Mouse (Mus musculus) kidney, embryonic 14.5 days (tissue): ENCODE results near the gene Ptrhd1. TPM values are rescaled to one million over a fixed set of nuclear protein-coding genes. Genes with fewer than 3 reads are reported as not detected.
A peak's percentile ranks its signal among the peaks of the same experiment; 100 is the strongest.
"Not testable (repeated sequence)": the region's sequence is repeated elsewhere in the genome, so short reads cannot be mapped to it uniquely, and the experiment has no call there.

ENCODE experiments used
- ATAC-seq: fragments of 200-750 bp; cut with Nextera tagmentation; 2 replicates; pipeline ENCODE4 v1.8.0; 2017; ENCODE audit warnings: moderate number of reproducible peaks, mild to moderate bottlenecking, moderate TSS enrichment, moderate library complexity; ENCODE audit not compliant: low FRiP score, low TSS enrichment
- H3K27ac ChIP-seq: fragments of 300-500 bp; sonication (generic); 2 replicates; pipeline ENCODE4 v1.5.1; 2014; ENCODE audit warnings: low read depth, mild to moderate bottlenecking, low read length, moderate library complexity, mixed read lengths
- H3K27me3 ChIP-seq: fragments of 300-500 bp; sonication (generic); 2 replicates; pipeline ENCODE4 v1.6.1; 2014; ENCODE audit warnings: mild to moderate bottlenecking, low read length; ENCODE audit not compliant: control insufficient read depth, insufficient read depth
- H3K36me3 ChIP-seq: fragments of 300-500 bp; sonication (generic); 2 replicates; pipeline ENCODE4 v1.6.1; 2014; ENCODE audit warnings: low read length, mixed read lengths; ENCODE audit not compliant: control insufficient read depth, insufficient read depth
- H3K4me1 ChIP-seq: fragments of 300-500 bp; sonication (generic); 2 replicates; pipeline ENCODE4 v1.6.1; 2014; ENCODE audit warnings: low read length, mixed read lengths; ENCODE audit not compliant: control insufficient read depth, insufficient read depth
- H3K4me2 ChIP-seq: fragments of 300-500 bp; sonication (generic); replicated peaks from 2 replicates; pipeline ENCODE4 v1.6.1; 2014; ENCODE audit warnings: low read depth, mild to moderate bottlenecking, low read length
- H3K4me3 ChIP-seq: fragments of 300-500 bp; sonication (generic); 2 replicates; pipeline ENCODE4 v1.5.1; 2014; ENCODE audit warnings: mild to moderate bottlenecking, low read length
- H3K9ac ChIP-seq: fragments of 300-500 bp; sonication (generic); 2 replicates; pipeline ENCODE4 v1.6.1; 2014; ENCODE audit warnings: low read depth, mild to moderate bottlenecking, low read length, moderate library complexity
- H3K9me3 ChIP-seq: fragments of 300-500 bp; sonication (generic); 2 replicates; pipeline ENCODE4 v1.6.1; 2016; ENCODE audit warnings: low read length; ENCODE audit not compliant: control insufficient read depth
- WGBS: fragments of 180-500 bp; shearing (Covaris S2); extraction: QIAGEN DNeasy Blood & Tissue Kit; methylation state at CpG from one replicate; pipeline ENCODE4 v1.1.7; 2014; 5-methylcytosine and 5-hydroxymethylcytosine counted together
- polyA plus RNA-seq: library from polyadenylated mRNA; unstranded; fragments of >200 nt; fragmentation: Nextera tagmentation; extraction: Ambion mirVana; gene quantifications from 2 replicates; pipeline ENCODE4 v1.2.1, GENCODE M21; 2014

Ptrhd1 gene
- polyA plus RNA-seq, 1 experiment from 2014 or later = 8.8 TPM

DNA sequence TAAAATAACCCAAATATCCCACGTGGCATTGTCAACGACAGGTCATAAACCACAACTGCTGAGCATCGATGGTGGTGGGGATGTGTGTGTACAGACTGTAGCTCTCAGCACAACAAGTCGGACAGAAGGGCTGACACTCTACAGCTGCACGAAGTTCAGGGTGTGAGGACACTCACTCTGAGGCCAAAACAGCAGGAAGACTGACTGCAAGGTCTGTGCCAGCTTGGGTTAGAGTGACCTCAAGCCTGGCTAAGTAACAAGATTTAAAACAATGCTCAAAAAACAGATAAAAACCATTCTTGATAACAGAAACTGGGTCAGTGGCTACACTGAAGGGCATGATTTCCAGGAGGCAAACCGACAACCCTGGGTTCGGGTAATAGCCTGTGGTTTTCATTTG lies 3.7 kb upstream of the Ptrhd1 start:
- no peak for ATAC-seq
- 86% methylated on average over 7 of the region's 7 CpGs for WGBS
- peaks cover 8% of the 10 kb centered on the region for H3K4me1 ChIP-seq
- H3K9me3 ChIP-seq = no peaks in the 10 kb centered on the region
- H3K27ac ChIP-seq = no peak overlapping the region
- no peak overlapping the region for H3K9ac ChIP-seq
- H3K4me3 ChIP-seq = no peak overlapping the region
- H3K4me2 ChIP-seq = no peak overlapping the region
- no peaks in the 10 kb centered on the region for H3K27me3 ChIP-seq
- H3K36me3 ChIP-seq = peaks cover 34% of the 10 kb centered on the region; the same call in 1 of the 2 replicates

DNA sequence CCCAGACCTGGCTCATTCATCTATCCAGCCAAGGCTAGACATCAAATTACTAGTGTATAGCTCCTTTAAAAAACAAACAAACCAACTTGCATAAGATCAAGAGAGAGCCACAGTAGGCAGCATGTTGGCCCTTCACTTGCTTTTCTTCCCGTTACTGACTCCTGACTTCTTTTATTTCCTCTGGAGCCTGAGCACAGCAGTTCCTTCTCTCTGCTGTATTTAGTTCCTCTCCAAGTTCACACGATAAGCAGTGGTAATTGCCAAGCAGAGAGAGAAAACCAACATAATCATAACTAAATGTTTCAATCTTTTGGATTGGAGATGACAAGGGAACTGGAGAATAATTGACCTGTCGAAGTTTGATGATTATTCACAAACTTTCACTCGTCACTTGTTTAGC lies 1.1 kb upstream of the Ptrhd1 start:
- 51% methylated on average over 4 of the region's 4 CpGs for WGBS
- Histone ChIP-seq H3K27me3 (no peaks in the 10 kb centered on the region), H3K9ac (peak overlapping the region; percentile 81; the same call in 1 of the 2 replicates), H3K4me3 (peak overlapping the region; percentile 70), H3K36me3 (peaks cover 17% of the 10 kb centered on the region; the same call in 1 of the 2 replicates), H3K4me1 (peaks cover 8% of the 10 kb centered on the region), H3K9me3 (no peaks in the 10 kb centered on the region), H3K27ac (no peak overlapping the region), H3K4me2 (peak overlapping the region; percentile 50)
- no peak for ATAC-seq

DNA sequence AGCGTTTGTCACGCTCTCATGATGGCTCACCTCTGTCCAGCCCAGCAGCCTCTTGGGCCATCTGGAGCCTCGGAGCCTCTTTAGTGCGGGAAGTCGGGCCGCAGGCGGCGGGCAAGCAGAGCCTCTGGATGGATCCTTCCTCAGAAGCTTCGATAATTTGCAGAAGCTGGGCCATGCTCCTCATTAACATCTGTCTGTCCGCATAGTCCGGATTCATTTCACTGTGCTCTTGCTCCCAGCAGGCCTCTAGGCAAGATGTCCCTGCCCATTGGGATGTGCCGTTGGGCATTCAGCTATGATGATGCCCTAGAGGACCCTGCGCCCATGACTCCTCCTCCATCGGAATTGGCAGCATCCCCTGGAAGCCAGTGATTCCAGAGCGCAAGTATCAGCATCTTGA lies 3.7 kb downstream of the Ptrhd1 start:
- H3K27ac ChIP-seq = no peak overlapping the region
- no peaks in the 10 kb centered on the region for H3K27me3 ChIP-seq
- WGBS = 95% methylated on average over 15 of the region's 15 CpGs
- no peak overlapping the region for H3K4me2 ChIP-seq
- no peaks in the 10 kb centered on the region for H3K9me3 ChIP-seq
- H3K4me1 ChIP-seq = peaks cover 4% of the 10 kb centered on the region
- ATAC-seq = no peak
- H3K4me3 ChIP-seq = no peak overlapping the region
- no peak overlapping the region for H3K9ac ChIP-seq
- H3K36me3 ChIP-seq = no peaks in the 10 kb centered on the region; the same call in 1 of the 2 replicates

DNA sequence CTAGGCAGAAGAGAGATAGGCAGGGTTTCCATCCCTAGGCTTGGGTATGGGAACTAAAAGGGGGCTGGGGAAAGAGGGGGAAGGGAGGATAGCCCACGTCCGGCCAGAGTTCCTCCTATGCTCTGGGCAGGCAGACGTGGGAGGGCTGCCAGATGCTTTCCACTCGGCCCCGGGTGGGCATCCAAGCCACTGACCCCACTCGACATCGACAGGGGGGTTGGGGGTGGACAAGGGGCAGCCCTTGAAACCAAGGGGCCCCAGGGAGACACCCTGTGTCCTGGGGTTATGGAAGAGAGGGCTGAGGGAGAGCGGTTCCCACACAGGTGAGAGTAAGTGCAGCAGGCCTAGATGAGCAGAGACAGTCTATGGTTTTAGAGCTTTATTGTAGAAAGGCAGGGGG lies 6.5 kb downstream of the Ptrhd1 start:
- not testable (repeated sequence) for ATAC-seq, H3K36me3 ChIP-seq, H3K9me3 ChIP-seq, H3K9ac ChIP-seq, H3K27me3 ChIP-seq, H3K27ac ChIP-seq, H3K4me1 ChIP-seq, H3K4me3 ChIP-seq, H3K4me2 ChIP-seq
- 46% methylated on average over 8 of the region's 8 CpGs for WGBS

DNA sequence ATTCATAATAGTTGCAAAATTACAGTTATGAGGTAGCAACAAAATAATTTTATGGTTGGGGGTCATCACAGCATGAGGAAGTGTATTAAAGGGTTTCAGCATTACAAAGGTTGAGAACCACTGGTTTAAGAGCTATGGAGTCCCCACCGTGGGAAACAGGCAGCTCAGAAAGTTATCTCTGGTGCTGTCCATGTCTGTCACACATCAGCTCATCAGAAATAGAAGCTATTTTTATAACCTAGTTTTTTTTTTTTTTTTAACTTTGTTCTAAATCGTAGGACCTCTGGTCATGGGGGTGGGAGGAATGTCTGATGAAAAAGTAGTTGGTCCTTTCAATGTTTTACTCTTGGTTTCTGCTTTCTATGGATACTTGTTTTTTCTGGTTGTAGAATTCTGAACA lies 10.0 kb downstream of the Ptrhd1 start:
- H3K27ac ChIP-seq = no peak overlapping the region
- H3K36me3 ChIP-seq = no peaks in the 10 kb centered on the region
- H3K4me3 ChIP-seq = no peak overlapping the region
- H3K4me2 ChIP-seq = no peak overlapping the region
- H3K4me1 ChIP-seq = no peaks in the 10 kb centered on the region
- 90% methylated on average over 2 of the region's 2 CpGs for WGBS
- H3K27me3 ChIP-seq = no peaks in the 10 kb centered on the region
- H3K9ac ChIP-seq = no peak overlapping the region
- H3K9me3 ChIP-seq = no peaks in the 10 kb centered on the region
- ATAC-seq = no peak

DNA sequence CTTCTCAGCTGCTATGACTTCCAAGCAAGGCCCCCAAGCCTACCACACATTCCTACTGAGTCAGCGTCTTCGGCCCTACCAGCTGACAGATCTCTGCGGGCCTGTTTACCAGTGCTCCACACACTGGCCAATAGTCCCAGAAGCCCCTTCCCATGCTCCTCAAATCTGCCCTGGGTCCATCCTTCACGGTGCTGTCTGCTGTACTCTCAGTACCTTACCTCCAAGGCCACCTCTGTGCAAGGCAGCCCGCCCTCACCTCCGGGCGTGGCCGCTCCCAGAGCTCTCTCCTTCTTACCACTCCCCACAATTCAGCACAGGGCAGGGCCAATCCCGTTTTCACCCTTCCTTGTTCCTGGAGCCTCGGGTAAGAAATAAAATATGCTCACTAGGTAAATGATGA lies 11.9 kb downstream of the Ptrhd1 start:
- H3K27ac ChIP-seq = no peak overlapping the region
- H3K27me3 ChIP-seq = no peaks in the 10 kb centered on the region
- no peak overlapping the region for H3K4me3 ChIP-seq
- H3K9ac ChIP-seq = no peak overlapping the region
- no peaks in the 10 kb centered on the region for H3K36me3 ChIP-seq
- H3K4me2 ChIP-seq = no peak overlapping the region
- H3K4me1 ChIP-seq = no peaks in the 10 kb centered on the region
- ATAC-seq = 0 out of 2 replicates have a peak, but pooled peaks have one; percentile 16
- no peaks in the 10 kb centered on the region for H3K9me3 ChIP-seq
- 85% methylated on average over 10 of the region's 10 CpGs for WGBS

DNA sequence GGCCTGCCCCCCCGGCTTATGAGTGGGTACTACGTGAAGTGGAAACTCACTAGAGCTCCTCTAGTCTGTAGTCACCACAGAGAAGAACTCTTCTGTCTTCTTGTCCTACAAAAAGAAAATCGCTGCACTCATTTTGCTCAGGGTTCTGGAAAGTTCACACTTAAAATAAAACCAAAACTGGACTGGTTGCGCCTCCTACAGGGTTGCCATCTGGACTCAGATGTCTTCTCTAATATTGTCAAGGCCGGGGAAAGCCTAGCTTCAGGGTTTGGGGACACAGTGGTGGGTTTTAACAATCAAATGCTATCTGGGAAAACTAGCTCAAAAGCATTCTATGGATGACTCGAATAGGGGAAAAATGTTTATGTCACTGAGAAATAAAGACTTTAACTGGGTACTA lies 16.0 kb downstream of the Ptrhd1 start:
- no peak for ATAC-seq
- 0 out of 2 replicates have a peak, but pooled peaks cover 4% of the 10 kb centered on the region for H3K36me3 ChIP-seq
- no peak overlapping the region for H3K27ac ChIP-seq
- H3K4me1 ChIP-seq = no peaks in the 10 kb centered on the region
- H3K27me3 ChIP-seq = no peaks in the 10 kb centered on the region
- no peak overlapping the region for H3K4me2 ChIP-seq
- no peak overlapping the region for H3K9ac ChIP-seq
- WGBS = 92% methylated on average over 6 of the region's 6 CpGs
- H3K9me3 ChIP-seq = no peaks in the 10 kb centered on the region
- H3K4me3 ChIP-seq = no peak overlapping the region

DNA sequence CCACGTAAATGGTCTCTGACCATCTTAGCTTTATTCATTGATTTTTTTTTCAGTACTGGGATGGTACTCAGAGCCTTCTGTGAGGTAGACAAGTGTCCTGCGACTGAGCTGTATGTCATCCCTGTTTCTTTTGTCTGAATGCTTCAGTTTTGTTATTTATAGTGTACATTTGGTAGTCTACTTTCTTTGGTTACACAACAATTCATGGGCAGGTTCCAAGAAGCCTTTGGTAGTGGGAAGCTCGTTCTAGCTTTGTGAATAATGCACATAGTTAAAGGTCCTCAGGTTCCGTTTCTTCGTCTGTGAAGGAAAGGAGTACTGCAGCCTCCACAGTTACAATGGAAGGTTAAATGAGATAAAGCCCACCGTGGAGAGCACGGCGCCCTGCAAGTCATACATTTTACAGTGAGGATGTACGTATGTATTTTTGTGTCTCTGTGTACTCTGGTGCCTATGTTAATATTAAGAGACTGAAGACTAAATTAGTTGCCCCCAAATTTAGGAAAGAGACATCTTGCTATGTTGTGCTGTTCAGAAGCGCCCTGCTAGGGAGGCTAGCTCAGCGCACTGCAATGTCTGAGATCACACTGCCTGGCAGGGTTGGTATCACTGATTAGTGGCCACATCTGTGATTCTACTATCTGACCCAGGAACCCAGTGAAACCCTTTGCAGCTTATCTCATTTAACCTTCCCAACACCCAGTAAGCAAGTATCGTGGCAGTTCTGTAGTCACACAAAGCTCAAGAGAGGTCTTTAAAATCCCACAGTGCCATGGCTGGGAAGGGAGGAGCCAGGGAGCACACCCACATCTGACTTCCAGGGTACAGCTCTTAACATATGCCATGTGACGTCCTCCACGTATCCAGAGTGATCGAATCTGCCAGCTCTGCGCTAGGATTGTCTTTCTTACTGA lies 19.2 kb downstream of the Ptrhd1 start:
- 92% methylated on average over 16 of the region's 16 CpGs for WGBS
- no peak overlapping the region for H3K9ac ChIP-seq
- 0 out of 2 replicates have a peak, but pooled peaks cover 4% of the 10 kb centered on the region for H3K36me3 ChIP-seq
- no peak overlapping the region for H3K4me3 ChIP-seq
- H3K9me3 ChIP-seq = no peaks in the 10 kb centered on the region
- no peaks in the 10 kb centered on the region for H3K27me3 ChIP-seq
- no peaks in the 10 kb centered on the region for H3K4me1 ChIP-seq
- H3K27ac ChIP-seq = no peak overlapping the region
- H3K4me2 ChIP-seq = no peak overlapping the region
- ATAC-seq = no peak

DNA sequence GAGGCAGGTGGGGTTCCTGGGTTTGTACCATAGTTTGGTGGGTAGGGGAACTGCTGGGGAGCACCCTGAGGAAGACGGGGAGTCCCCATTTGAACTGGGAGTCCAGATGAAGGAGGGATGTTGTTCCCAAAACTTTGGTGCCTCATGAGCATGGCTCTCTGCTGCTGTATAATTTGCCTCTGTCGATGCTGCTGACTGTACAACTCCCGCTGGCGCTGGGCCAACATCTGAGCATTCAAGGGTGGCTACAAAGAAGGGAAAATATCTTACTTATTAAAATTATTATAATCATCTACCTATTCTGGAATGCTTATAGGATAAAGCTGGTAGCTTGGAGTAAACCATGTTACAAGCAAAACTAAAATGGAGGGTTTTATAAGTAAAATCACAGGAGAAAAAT lies 33.9 kb downstream of the Ptrhd1 start:
- ATAC-seq = no peak
- Histone ChIP-seq H3K27ac (no peak overlapping the region), H3K4me2 (no peak overlapping the region), H3K27me3 (no peaks in the 10 kb centered on the region), H3K36me3 (peaks cover 10% of the 10 kb centered on the region), H3K4me1 (no peaks in the 10 kb centered on the region), H3K9ac (no peak overlapping the region), H3K4me3 (no peak overlapping the region), H3K9me3 (peaks cover 4% of the 10 kb centered on the region; the same call in 1 of the 2 replicates)
- WGBS = 94% methylated on average over 4 of the region's 4 CpGs
